Comparison of ENCODE assay signal across 25 mouse cellular contexts in the genomic region with DNA sequence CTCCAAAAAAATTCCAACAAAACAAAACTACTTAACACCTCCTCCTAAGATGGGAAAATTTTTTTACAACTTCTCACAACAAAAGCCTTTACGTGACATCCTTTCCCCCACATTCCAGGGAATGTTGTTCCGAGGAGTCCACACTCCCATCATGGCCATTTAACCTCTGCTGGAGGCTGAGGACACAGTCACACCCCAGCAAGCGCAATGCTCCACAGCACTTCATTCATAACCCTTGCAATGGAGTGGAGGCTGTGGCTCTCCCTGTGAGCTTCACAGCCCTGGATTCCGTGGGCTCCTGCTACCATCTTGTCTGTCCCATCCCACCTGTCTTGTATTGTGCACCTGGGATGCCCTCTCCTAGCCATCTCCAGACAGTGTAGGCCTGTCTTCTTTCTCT. TPM values are rescaled to one million over a fixed set of nuclear protein-coding genes. Genes with fewer than 3 reads are reported as not detected.
DNase-seq lines count a peak whose midpoint lies in the region; ATAC-seq and TF ChIP-seq lines count a peak whose summit lies in the region.
"Had no signal": no experiment of that assay in that cellular context is flagged by ENCODE, and none has a peak within 500 bp of the region (broad histone marks: within the 10 kb centered on the region; RNA-seq: fewer than 3 reads in every experiment).

No protein-coding gene starts in this region.

- no peak for TF ChIP-seq POLR2A in CH12.LX (IDR thresholded peaks at IDR 0.05; ENCODE audit: low read depth, low read length)

- no peak overlapping the region for H3K4me3 ChIP-seq in hindbrain, embryonic 13.5 days
- H3K4me3 ChIP-seq in hindbrain, embryonic 10.5 days: no peak overlapping the region
- H3K4me3 ChIP-seq in kidney, postnatal 0 days (replicated peaks; ENCODE audit: low read depth, low read length): no peak overlapping the region
- no peak overlapping the region for H3K4me3 ChIP-seq in CH12.LX (replicated peaks in 1 of 3; ENCODE audit: low read depth in 2 of 3, low read length in 2 of 3, poor library complexity in 1 of 3)
- H3K4me3 ChIP-seq: embryonic facial prominence, embryonic 15.5 days; gastrocnemius, adult 2 months; hindbrain, embryonic 15.5 days; limb, embryonic 15.5 days; liver, embryonic 15.5 days; neural tube, embryonic 12.5 days had no signal

- 63% methylated on average over 4 of the region's 4 CpGs for WGBS in hindbrain, embryonic 13.5 days
- 61% methylated on average over 4 of the region's 4 CpGs for WGBS in hindbrain, embryonic 10.5 days
- 27% methylated on average over 4 of the region's 4 CpGs for WGBS in kidney, postnatal 0 days

- H3K4me2 ChIP-seq in hindbrain, embryonic 13.5 days: no peak overlapping the region
- no peak overlapping the region for H3K4me2 ChIP-seq in kidney, postnatal 0 days (ENCODE audit: low read length)
- H3K4me2 ChIP-seq in CH12.LX (ENCODE audit: insufficient read depth, low read depth, poor library complexity, severe bottlenecking): no peak overlapping the region
- H3K4me2 ChIP-seq: embryonic facial prominence, embryonic 15.5 days; heart, embryonic 11.5 days; hindbrain, embryonic 15.5 days; limb, embryonic 15.5 days; liver, embryonic 15.5 days; neural tube, embryonic 12.5 days had no signal

- DNase-seq in hindbrain, embryonic 10.5 days (ENCODE audit: low spot score): no peak
- DNase-seq in kidney, postnatal 0 days (ENCODE audit: low spot score): peak; percentile 35
- DNase-seq in kidney, adult 18-20 months: no peak
- DNase-seq in CH12.LX (ENCODE audit: extremely low read depth) (no peak), Patski (ENCODE audit: low read depth, low spot score) (no peak)
- no peak for DNase-seq in right cerebral cortex, adult 18-20 months
- no peak for DNase-seq in gastrocnemius, postnatal 4 days (ENCODE audit: low spot score in 2 of 2)
- DNase-seq: adrenal gland, postnatal 36 days; cerebellum, adult 9-10 months; gastrocnemius, adult 2 months; left cerebral cortex, postnatal 4 days; lung, postnatal 4 days; right cerebral cortex, postnatal 4 days; thymus, postnatal 25 days had no signal

- CTCF ChIA-PET in Patski (lab: Charles Lee): no interaction called here

- no peaks in the 10 kb centered on the region for H3K36me3 ChIP-seq in hindbrain, embryonic 13.5 days
- peaks cover 5% of the 10 kb centered on the region; the same call in 1 of the 2 replicates for H3K36me3 ChIP-seq in hindbrain, embryonic 10.5 days
- no peaks in the 10 kb centered on the region for H3K36me3 ChIP-seq in kidney, postnatal 0 days (ENCODE audit: insufficient read depth, low read length)
- no peaks in the 10 kb centered on the region for H3K36me3 ChIP-seq in CH12.LX (replicated peaks in 1 of 2; ENCODE audit: control insufficient read depth in 1 of 2, insufficient read depth in 1 of 2, low read length in 1 of 2)
- H3K36me3 ChIP-seq: embryonic facial prominence, embryonic 15.5 days; hindbrain, embryonic 15.5 days; limb, embryonic 15.5 days; liver, embryonic 15.5 days; neural tube, embryonic 12.5 days had no signal

- no peak for TF ChIP-seq CTCF in kidney, postnatal 0 days (IDR thresholded peaks at IDR 0.05; ENCODE audit: low read depth)
- TF ChIP-seq CTCF in CH12.LX (conservative IDR thresholded peaks at IDR 0.05 in 1 of 2, IDR thresholded peaks at IDR 0.05 in 1 of 2; ENCODE audit: low read depth in 2 of 2, low read length in 2 of 2) (no peak), Patski (IDR thresholded peaks at IDR 0.05) (no peak)

- dilution Hi-C loops in CH12.LX (cut with MboI; ENCODE audit: extremely low pct_ligation_motif_present, extremely low pct_unique_long_range_greater_than_20kb, low sequenced_read_pairs): no loop called here

- no peak for TF ChIP-seq RAD21 in CH12.LX (IDR thresholded peaks at IDR 0.05; ENCODE audit: low read depth, low read length)

- no peaks in the 10 kb centered on the region for H3K9me3 ChIP-seq in hindbrain, embryonic 13.5 days
- no peaks in the 10 kb centered on the region for H3K9me3 ChIP-seq in hindbrain, embryonic 10.5 days
- no peaks in the 10 kb centered on the region for H3K9me3 ChIP-seq in kidney, postnatal 0 days (replicated peaks; ENCODE audit: low read length)
- no peaks in the 10 kb centered on the region for H3K9me3 ChIP-seq in CH12.LX (replicated peaks; ENCODE audit: low read length)
- H3K9me3 ChIP-seq: embryonic facial prominence, embryonic 15.5 days; hindbrain, embryonic 15.5 days; limb, embryonic 15.5 days; liver, embryonic 15.5 days; neural tube, embryonic 12.5 days had no signal

- H3K27ac ChIP-seq in hindbrain, embryonic 13.5 days: no peak overlapping the region
- H3K27ac ChIP-seq in hindbrain, embryonic 10.5 days: no peak overlapping the region
- H3K27ac ChIP-seq in kidney, postnatal 0 days: no peak overlapping the region
- no peak overlapping the region for H3K27ac ChIP-seq in CH12.LX (ENCODE audit: insufficient read depth, low read depth)
- H3K27ac ChIP-seq: embryonic facial prominence, embryonic 15.5 days; gastrocnemius, adult 2 months; hindbrain, embryonic 15.5 days; limb, embryonic 15.5 days; liver, embryonic 15.5 days; neural tube, embryonic 12.5 days had no signal

- no peak overlapping the region for H3K9ac ChIP-seq in hindbrain, embryonic 13.5 days
- no peak overlapping the region for H3K9ac ChIP-seq in kidney, postnatal 0 days (ENCODE audit: low read depth, low read length)
- no peak overlapping the region for H3K9ac ChIP-seq in CH12.LX (ENCODE audit: insufficient read depth, low read depth)
- H3K9ac ChIP-seq: embryonic facial prominence, embryonic 15.5 days; hindbrain, embryonic 15.5 days; limb, embryonic 15.5 days; liver, embryonic 15.5 days; neural tube, embryonic 12.5 days had no signal

- peak; percentile 57; the same call in 1 of the 2 replicates for ATAC-seq in hindbrain, embryonic 13.5 days (ENCODE audit: low FRiP score)
- peak; percentile 79 for ATAC-seq in kidney, postnatal 0 days (replicated peaks; ENCODE audit: low FRiP score, low read depth)
- ATAC-seq in Patski: peak; percentile 66
- ATAC-seq: intestine, embryonic 16.5 days had no signal

- in situ Hi-C loops in CH12.LX (cut with MboI; ENCODE audit: low pct_ligation_motif_present, low pct_unique_long_range_greater_than_20kb, low sequenced_read_pairs) (no loop called here), Patski (cut with MboI; ENCODE audit: low pct_unique_long_range_greater_than_20kb) (no loop called here)

- no peaks in the 10 kb centered on the region for H3K27me3 ChIP-seq in hindbrain, embryonic 13.5 days
- H3K27me3 ChIP-seq in hindbrain, embryonic 10.5 days (ENCODE audit: insufficient read depth, poor library complexity, severe bottlenecking): no peaks in the 10 kb centered on the region
- no peaks in the 10 kb centered on the region for H3K27me3 ChIP-seq in kidney, postnatal 0 days (ENCODE audit: insufficient read depth, low read length)
- H3K27me3 ChIP-seq in CH12.LX (replicated peaks) (no peaks in the 10 kb centered on the region), Patski (no peaks in the 10 kb centered on the region)
- H3K27me3 ChIP-seq: embryonic facial prominence, embryonic 15.5 days; hindbrain, embryonic 15.5 days; limb, embryonic 15.5 days; liver, embryonic 15.5 days; neural tube, embryonic 12.5 days had no signal

- no peaks in the 10 kb centered on the region for H3K4me1 ChIP-seq in hindbrain, embryonic 13.5 days (replicated peaks)
- H3K4me1 ChIP-seq in hindbrain, embryonic 10.5 days (replicated peaks): 0 out of 2 replicates have a peak, but pooled peaks cover 8% of the 10 kb centered on the region
- no peaks in the 10 kb centered on the region for H3K4me1 ChIP-seq in kidney, postnatal 0 days (replicated peaks; ENCODE audit: insufficient read depth, low read length)
- H3K4me1 ChIP-seq in CH12.LX (ENCODE audit: control insufficient read depth in 1 of 2, insufficient read depth in 2 of 2): no peaks in the 10 kb centered on the region
- H3K4me1 ChIP-seq: embryonic facial prominence, embryonic 15.5 days; hindbrain, embryonic 15.5 days; limb, embryonic 15.5 days; liver, embryonic 15.5 days; neural tube, embryonic 12.5 days had no signal

- POLR2A ChIA-PET in Patski (lab: Charles Lee): interaction anchor here (0.5 kb wide), 1 partner anchor 1412 kb away, joined by 3 read pairs; no protein-coding TSS in a partner anchor

- no peaks in the 10 kb centered on the region for H3K79me2 ChIP-seq in CH12.LX (replicated peaks; ENCODE audit: control insufficient read depth, extremely low read depth, insufficient read depth, poor library complexity, severe bottlenecking)

- no peak for TF ChIP-seq EP300 in CH12.LX (IDR thresholded peaks at IDR 0.05; ENCODE audit: low read length)

TF ChIP-seq in CH12.LX, 34 proteins besides CTCF, POLR2A, EP300 and RAD21:
- TF ChIP-seq GABPA (IDR thresholded peaks at IDR 0.05; ENCODE audit: insufficient replicate concordance, low read depth, low read length) (no peak), POLR2AphosphoS2 (IDR thresholded peaks at IDR 0.05; ENCODE audit: low read depth, low read length) (0 out of 2 replicates have a peak, but pooled peaks have one; percentile 10)

RNA-seq across cellular contexts. Expression of gene Fam124b, which starts 40.4 kb away (rescaled TPM):
- 0.54 and 0.64 TPM in 2 replicates for polyA plus RNA-seq in hindbrain, embryonic 13.5 days (2015; fragmentation: Nextera tagmentation; extraction: Ambion mirVana)
- polyA plus RNA-seq in hindbrain, embryonic 10.5 days (2016; fragmentation: Nextera tagmentation; extraction: Ambion mirVana): 0.17 and 0.27 TPM in 2 replicates
- polyA plus RNA-seq in kidney, postnatal 0 days (2015; fragmentation: Nextera tagmentation; extraction: Ambion mirVana): 0.54 TPM in 2 replicates
- total RNA-seq in CH12.LX (2012; rRNA removed) (2.5 and 3.4 TPM in 2 replicates), CH12.LX (2014; rRNA removed) (1.6 and 1.7 TPM in 2 replicates)
- polyA plus RNA-seq in CH12.LX (2012; ENCODE audit: insufficient read length, low read depth) (3.7 and 4.9 TPM in 2 replicates), Patski (2021) (not detected)
- total RNA-seq in gastrocnemius, postnatal 4 days (2021): 1 to 10 TPM; 2.6 to 2.7 TPM
- total RNA-seq: common myeloid progenitor, adult 5-6 weeks; granulocyte monocyte progenitor cell, adult 5-6 weeks had no signal
- polyA plus RNA-seq: frontal cortex, adult 2 months; liver, embryonic 15.5 days had no signal
